Comparison of ENCODE assay signal across 8 mouse cellular contexts in the genomic region with DNA sequence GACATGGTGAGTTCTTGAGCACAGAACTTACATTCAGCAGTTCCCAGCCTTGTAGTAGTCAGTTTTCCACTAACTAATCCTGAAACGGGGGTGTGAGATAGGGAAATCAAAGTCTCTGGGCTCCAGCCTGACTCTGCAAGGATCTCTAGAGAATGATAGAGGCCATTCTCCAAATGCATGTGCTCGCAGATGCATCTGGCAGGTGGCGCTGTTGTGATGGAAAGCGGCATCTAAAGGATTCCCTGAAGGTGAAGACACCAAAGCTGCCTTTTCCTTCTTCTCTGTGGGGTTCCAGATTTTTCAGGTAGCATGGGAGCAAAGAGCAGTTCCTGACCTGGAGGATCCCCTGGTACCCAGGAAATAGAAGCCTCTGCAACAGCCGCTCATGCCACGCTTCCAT. TPM values are rescaled to one million over a fixed set of nuclear protein-coding genes. Genes with fewer than 3 reads are reported as not detected.
DNase-seq lines count a peak whose midpoint lies in the region; ATAC-seq and TF ChIP-seq lines count a peak whose summit lies in the region.

No protein-coding gene starts in this region.

- peaks cover 40% of the 10 kb centered on the region for H3K4me1 ChIP-seq in E14TG2a.4 (replicated peaks; ENCODE audit: low read depth, low read length)
- H3K4me1 ChIP-seq in lung, embryonic 14.5 days (ENCODE audit: insufficient read depth) = no peaks in the 10 kb centered on the region

- TF ChIP-seq CTCF in E14TG2a.4 (conservative IDR thresholded peaks at IDR 0.05; ENCODE audit: low read length) = peak; percentile 60
- TF ChIP-seq CTCF in lung, embryonic 14.5 days (IDR thresholded peaks at IDR 0.05; ENCODE audit: low read depth) = peak; percentile 77

- H3K4me2 ChIP-seq in lung, embryonic 14.5 days = no peak overlapping the region

- H3K27ac ChIP-seq in lung, embryonic 14.5 days (ENCODE audit: low read depth) = no peak overlapping the region

- H3K36me3 ChIP-seq in E14TG2a.4 (ENCODE audit: insufficient read depth, low read length) = peaks cover 24% of the 10 kb centered on the region
- H3K36me3 ChIP-seq in lung, embryonic 14.5 days (ENCODE audit: insufficient read depth) = peaks cover 8% of the 10 kb centered on the region

- H3K27me3 ChIP-seq in E14TG2a.4 (ENCODE audit: insufficient read depth, low read length) = no peaks in the 10 kb centered on the region
- no peaks in the 10 kb centered on the region for H3K27me3 ChIP-seq in lung, embryonic 14.5 days (ENCODE audit: insufficient read depth, low read length)

- 16% methylated on average over 6 of the region's 6 CpGs for WGBS in lung, embryonic 14.5 days

- no peak overlapping the region for H3K4me3 ChIP-seq in E14TG2a.4 (replicated peaks; ENCODE audit: low read length)
- no peak overlapping the region for H3K4me3 ChIP-seq in lung, embryonic 14.5 days (ENCODE audit: low read depth, low read length)

- no peaks in the 10 kb centered on the region for H3K9me3 ChIP-seq in E14TG2a.4 (ENCODE audit: low read length)
- H3K9me3 ChIP-seq in lung, embryonic 14.5 days (ENCODE audit: low read depth, low read length) = no peaks in the 10 kb centered on the region

- H3K9ac ChIP-seq in lung, embryonic 14.5 days = no peak overlapping the region

- peak; percentile 69 for DNase-seq in 3T3-L1 (ENCODE audit: low read depth, low spot score)
- peak; percentile 66 for DNase-seq in cerebellum, adult 8-10 months
- peak; percentile 68 to 85 for DNase-seq in frontal cortex, postnatal 36 days (ENCODE audit: low spot score in 2 of 2)
- peak; percentile 86 for DNase-seq in kidney, postnatal 10 days
- peak; percentile 83 for DNase-seq in lung, embryonic 14.5 days
- peak; percentile 75 for DNase-seq in retina, embryonic 14.5 days (ENCODE audit: low spot score)

- peak; percentile 7; the same call in 1 of the 2 replicates for ATAC-seq in lung, embryonic 14.5 days (ENCODE audit: insufficient read depth)
- ATAC-seq in monocyte, adult 5-6 weeks (replicated peaks; ENCODE audit: insufficient number of reproducible peaks, low FRiP score, low TSS enrichment, poor library complexity, severe bottlenecking) = no peak

RNA-seq across cellular contexts. Expression of gene Slc6a21, which starts 23.0 kb away (rescaled TPM):
- not detected in 2 replicates for polyA plus RNA-seq in lung, embryonic 14.5 days (2014; fragmentation: Nextera tagmentation; extraction: Ambion mirVana)
- total RNA-seq in monocyte, adult 5-6 weeks (2017) = not detected in 3 replicates

RNA-seq across cellular contexts. Expression of gene Trpm4, which starts 33.3 kb away (rescaled TPM):
- polyA plus RNA-seq in lung, embryonic 14.5 days (2014; fragmentation: Nextera tagmentation; extraction: Ambion mirVana) = 11.4 and 15.7 TPM in 2 replicates
- 9.7 to 15.3 TPM (median 10.4 TPM) in 3 replicates for total RNA-seq in monocyte, adult 5-6 weeks (2017)

RNA-seq across cellular contexts. Expression of gene Hrc, which starts 34.8 kb away (rescaled TPM):
- polyA plus RNA-seq in lung, embryonic 14.5 days (2014; fragmentation: Nextera tagmentation; extraction: Ambion mirVana) = 0.58 and 1.2 TPM in 2 replicates
- total RNA-seq in monocyte, adult 5-6 weeks (2017) = not detected in 3 replicates

RNA-seq across cellular contexts. Expression of gene Slc6a16, which starts 59.4 kb away (rescaled TPM):
- not detected in 2 replicates for polyA plus RNA-seq in lung, embryonic 14.5 days (2014; fragmentation: Nextera tagmentation; extraction: Ambion mirVana)
- 0.64 TPM in 1 of 3 replicates, not detected in the others for total RNA-seq in monocyte, adult 5-6 weeks (2017)
